Mouse (Mus musculus) midbrain, embryonic 13.5 days (tissue): ENCODE results near the gene Mcm7. TPM values are rescaled to one million over a fixed set of nuclear protein-coding genes. Genes with fewer than 3 reads are reported as not detected.

ENCODE experiments used
- ATAC-seq: fragments of 200-750 bp; cut with Nextera tagmentation; 2 replicates; pipeline ENCODE4 v1.8.0; 2017; ENCODE audit warnings: mild to moderate bottlenecking, moderate TSS enrichment, moderate library complexity
- H3K27ac ChIP-seq: fragments of 300-500 bp; sonication (generic); 2 replicates; pipeline ENCODE4 v1.5.1; 2015; ENCODE audit warnings: inconsistent platforms, mild to moderate bottlenecking, moderate library complexity
- H3K27me3 ChIP-seq: fragments of 300-500 bp; sonication (generic); 2 replicates; pipeline ENCODE4 v1.6.1; 2015; ENCODE audit warnings: mild to moderate bottlenecking, inconsistent platforms
- H3K36me3 ChIP-seq: fragments of 300-500 bp; sonication (generic); 2 replicates; pipeline ENCODE4 v1.6.1; 2015; ENCODE audit warnings: mild to moderate bottlenecking, inconsistent platforms
- H3K4me1 ChIP-seq: fragments of 300-500 bp; sonication (generic); replicated peaks from 2 replicates; pipeline ENCODE4 v1.6.1; 2015; ENCODE audit warnings: inconsistent platforms
- H3K4me2 ChIP-seq: fragments of 300-500 bp; sonication (generic); replicated peaks from 2 replicates; pipeline ENCODE4 v1.6.1; 2015; ENCODE audit warnings: moderate library complexity, mild to moderate bottlenecking, inconsistent platforms
- H3K4me3 ChIP-seq: fragments of 300-500 bp; sonication (generic); replicated peaks from 2 replicates; pipeline ENCODE4 v1.5.1; 2015; ENCODE audit warnings: mild to moderate bottlenecking, inconsistent platforms
- H3K9ac ChIP-seq: fragments of 300-500 bp; sonication (generic); replicated peaks from 2 replicates; pipeline ENCODE4 v1.6.1; 2015; ENCODE audit warnings: mild to moderate bottlenecking, inconsistent platforms
- H3K9me3 ChIP-seq: fragments of 300-500 bp; sonication (generic); 2 replicates; pipeline ENCODE4 v1.6.1; 2016; ENCODE audit warnings: mild to moderate bottlenecking, inconsistent platforms
- WGBS: fragments of 180-500 bp; shearing (Covaris S2); methylation state at CpG from one replicate; pipeline ENCODE4 v1.1.7; 2015; 5-methylcytosine and 5-hydroxymethylcytosine counted together
- polyA plus RNA-seq: library from polyadenylated mRNA; unstranded; fragments of >200 nt; fragmentation: Nextera tagmentation; extraction: Ambion mirVana; gene quantifications from 2 replicates; pipeline ENCODE4 v1.2.1, GENCODE M21; 2015

Gene Mcm7
- polyA plus RNA-seq, 1 experiment from 2014 or later: 162 TPM

DNA sequence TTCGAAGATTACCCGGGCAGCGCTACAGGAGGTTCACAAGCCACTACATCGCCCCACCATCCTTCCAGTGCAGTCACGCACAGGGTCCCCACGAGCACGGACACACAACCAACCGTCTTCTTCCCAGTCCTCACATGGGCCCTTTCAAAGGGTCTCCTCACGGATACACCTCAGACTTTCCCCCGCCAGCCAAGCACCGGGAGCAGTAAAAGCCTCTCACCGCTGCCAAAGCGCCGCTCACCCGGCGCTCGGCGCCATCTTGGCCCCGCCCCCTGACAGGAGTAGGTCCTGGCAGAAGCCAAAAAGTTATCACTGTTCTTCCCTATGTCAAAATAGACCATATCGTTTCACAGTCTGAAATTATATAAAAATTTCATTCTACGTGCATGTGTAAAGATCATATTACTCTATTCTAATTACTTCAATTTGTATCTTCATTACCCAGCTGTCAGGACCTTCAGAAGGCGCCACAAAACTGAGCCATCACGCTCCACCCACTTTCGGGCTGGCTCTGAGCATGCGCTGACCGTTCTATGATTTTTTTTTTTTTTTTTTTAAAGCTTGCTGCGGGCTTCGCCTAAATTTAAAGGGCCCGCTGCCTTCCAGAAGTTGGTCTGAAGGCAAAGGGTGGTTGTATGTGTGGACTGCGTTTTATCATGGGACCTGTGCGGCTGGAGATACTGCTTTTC is 14.9 kb upstream of the Mcm7 start, which contains the start of the genes Taf6 and Cnpy4:
Taf6 (minus strand) TSS at position 502 of the 689 bp plus-strand sequence.
Cnpy4 (plus strand) TSS at position 536 of the 689 bp plus-strand sequence.
- Histone ChIP-seq H3K9ac (peak within 1 kb of the TSS; percentile 88), H3K36me3 (peaks cover 49% of the 10 kb centered on the region), H3K4me1 (peaks cover 22% of the 10 kb centered on the region), H3K4me2 (peak within 1 kb of the TSS; percentile 72), H3K4me3 (peak within 1 kb of the TSS; percentile 84), H3K9me3 (no peaks in the 10 kb centered on the region), H3K27ac (peak within 1 kb of the TSS; percentile 83), H3K27me3 (no peaks in the 10 kb centered on the region)
- ATAC-seq: peak; percentile 81
- under 1% methylated on average over 31 of the region's 31 CpGs for WGBS

DNA sequence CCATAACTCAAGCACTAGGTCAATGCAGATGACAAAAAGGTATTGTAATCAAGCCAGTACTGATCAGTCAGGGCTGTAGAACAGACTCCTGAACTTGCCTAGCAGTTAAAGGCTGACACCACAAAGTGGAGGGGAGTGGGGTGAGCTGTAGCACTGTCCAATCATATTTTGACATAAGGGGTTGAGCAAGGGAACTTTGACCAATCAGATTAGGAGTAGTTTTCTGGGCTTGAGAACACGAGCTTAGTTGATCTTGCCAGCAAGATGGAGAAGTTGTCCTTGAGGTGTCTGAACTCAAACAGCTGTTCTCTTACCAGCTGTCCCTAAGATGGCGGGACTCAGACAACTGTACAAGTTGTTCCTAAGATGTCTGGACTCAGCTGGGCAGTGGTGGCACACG is 995 bp upstream of the Mcm7 start:
- Histone ChIP-seq H3K4me2 (peak overlapping the region; percentile 95), H3K9me3 (no peaks in the 10 kb centered on the region), H3K4me3 (peak overlapping the region; percentile 81; the same call in 1 of the 2 replicates), H3K4me1 (peaks cover 44% of the 10 kb centered on the region), H3K27me3 (no peaks in the 10 kb centered on the region), H3K27ac (no peak overlapping the region), H3K36me3 (peaks cover 59% of the 10 kb centered on the region), H3K9ac (no peak overlapping the region)
- 86% methylated on average over 3 of the region's 3 CpGs for WGBS
- no peak for ATAC-seq

DNA sequence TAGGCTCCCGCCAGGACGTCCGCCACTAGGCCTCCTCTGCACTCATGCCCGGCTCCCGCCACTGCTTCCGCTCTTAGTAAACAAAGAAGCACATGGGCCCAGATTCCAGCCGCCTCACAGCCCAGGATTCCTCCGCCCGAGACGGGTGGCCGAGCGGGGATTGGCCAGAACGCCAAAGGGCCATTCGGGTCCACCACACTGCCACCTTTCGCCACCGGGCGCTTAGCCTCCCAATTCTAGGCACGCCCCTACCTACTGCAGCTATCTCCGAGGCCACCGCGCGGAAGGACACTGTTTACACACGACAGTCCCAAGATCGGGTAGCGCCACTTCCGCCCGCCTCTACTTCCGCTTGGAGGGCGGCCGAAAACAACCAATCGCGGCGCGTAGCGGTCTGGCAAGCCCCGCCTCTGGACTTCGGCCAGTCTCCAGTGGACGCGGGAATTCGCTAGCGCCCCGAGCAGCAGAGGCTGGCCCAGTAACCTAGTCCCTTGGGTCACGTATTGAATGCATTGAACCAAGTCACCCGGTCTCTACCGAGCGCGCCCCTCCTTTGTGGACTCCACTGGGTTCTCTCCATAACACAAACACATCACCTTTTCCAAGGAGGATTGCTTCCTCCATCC is 1.2 kb downstream of the Mcm7 start:
- Histone ChIP-seq H3K36me3 (peaks cover 61% of the 10 kb centered on the region), H3K27ac (peak overlapping the region; percentile 82), H3K27me3 (no peaks in the 10 kb centered on the region), H3K9me3 (no peaks in the 10 kb centered on the region), H3K4me3 (peak overlapping the region; percentile 81), H3K4me2 (peak overlapping the region; percentile 95), H3K9ac (peak overlapping the region; percentile 75), H3K4me1 (peaks cover 44% of the 10 kb centered on the region)
- WGBS: under 1% methylated on average over 47 of the region's 47 CpGs
- ATAC-seq: peak; percentile 89

DNA sequence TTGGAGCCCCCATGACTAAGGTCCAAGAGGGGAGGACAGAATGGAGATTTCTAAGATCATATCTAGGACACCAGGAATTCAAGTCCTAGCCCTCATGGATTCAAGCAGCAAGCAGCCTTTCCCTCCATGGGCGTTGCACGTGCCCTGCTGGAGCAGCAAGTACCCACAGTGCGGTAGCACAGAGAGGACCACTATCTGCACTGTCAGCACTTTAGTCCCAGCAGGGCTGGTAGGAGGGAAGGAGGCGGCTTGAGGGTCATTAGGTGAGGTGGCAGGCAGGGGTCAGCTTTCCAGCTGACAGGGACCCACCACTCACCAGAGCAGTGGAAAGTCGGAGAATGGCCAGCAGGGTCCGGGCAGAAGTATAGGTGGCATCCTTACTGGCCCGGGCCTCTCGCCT is 6.6 kb downstream of the Mcm7 start:
- Histone ChIP-seq H3K4me1 (peaks cover 30% of the 10 kb centered on the region), H3K27ac (no peak overlapping the region), H3K9me3 (no peaks in the 10 kb centered on the region), H3K9ac (no peak overlapping the region), H3K4me2 (no peak overlapping the region), H3K27me3 (no peaks in the 10 kb centered on the region), H3K36me3 (peaks cover 72% of the 10 kb centered on the region), H3K4me3 (no peak overlapping the region)
- WGBS: 83% methylated on average over 8 of the region's 8 CpGs
- no peak for ATAC-seq

DNA sequence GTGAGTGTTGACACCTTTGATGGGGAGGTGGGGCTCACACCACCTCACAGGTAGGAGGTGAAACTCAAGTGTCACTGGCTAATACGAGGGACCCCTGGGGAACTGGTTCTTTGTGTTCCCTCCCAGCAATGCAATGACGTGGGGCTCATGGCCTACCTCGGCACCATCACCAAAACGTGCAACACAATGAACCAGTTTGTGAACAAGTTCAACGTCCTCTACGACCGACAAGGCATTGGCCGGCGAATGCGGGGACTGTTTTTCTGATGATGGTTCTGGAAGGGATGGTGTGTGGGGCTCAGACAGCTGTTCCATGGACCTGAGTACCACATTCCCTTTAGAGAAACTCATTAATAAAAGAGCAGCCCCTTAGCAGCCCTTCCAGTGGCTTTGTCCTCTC is 8.6 kb downstream of the Mcm7 start:
- Histone ChIP-seq H3K4me2 (no peak overlapping the region), H3K27ac (no peak overlapping the region), H3K4me1 (peaks cover 19% of the 10 kb centered on the region), H3K9ac (no peak overlapping the region), H3K9me3 (no peaks in the 10 kb centered on the region), H3K36me3 (peaks cover 60% of the 10 kb centered on the region), H3K27me3 (no peaks in the 10 kb centered on the region), H3K4me3 (no peak overlapping the region)
- no peak for ATAC-seq
- 66% methylated on average over 10 of the region's 10 CpGs for WGBS

DNA sequence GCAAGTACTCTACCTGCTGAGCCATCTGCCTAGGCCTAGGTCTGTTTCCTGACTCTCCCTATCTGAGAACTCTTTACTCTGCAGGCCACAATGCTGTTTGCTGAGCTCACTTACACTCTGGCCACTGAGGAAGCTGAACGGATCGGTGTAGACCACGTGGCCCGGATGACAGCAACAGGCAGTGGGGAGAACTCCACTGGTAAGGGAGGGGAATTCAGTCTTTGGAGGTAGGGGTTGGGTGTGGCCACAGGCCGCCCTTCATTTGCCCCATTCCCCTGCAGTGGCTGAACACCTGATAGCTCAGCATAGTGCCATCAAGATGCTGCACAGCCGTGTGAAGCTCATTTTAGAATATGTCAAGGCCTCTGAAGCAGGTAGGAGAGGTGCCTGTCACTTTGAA is 9.2 kb downstream of the Mcm7 start:
- H3K9me3 ChIP-seq: no peaks in the 10 kb centered on the region
- H3K27ac ChIP-seq: no peak overlapping the region
- ATAC-seq: no peak
- H3K9ac ChIP-seq: no peak overlapping the region
- 79% methylated on average over 6 of the region's 6 CpGs for WGBS
- no peak overlapping the region; the same call in 1 of the 2 replicates for H3K4me3 ChIP-seq
- peaks cover 55% of the 10 kb centered on the region for H3K36me3 ChIP-seq
- no peak overlapping the region for H3K4me2 ChIP-seq
- peaks cover 18% of the 10 kb centered on the region for H3K4me1 ChIP-seq
- no peaks in the 10 kb centered on the region for H3K27me3 ChIP-seq

DNA sequence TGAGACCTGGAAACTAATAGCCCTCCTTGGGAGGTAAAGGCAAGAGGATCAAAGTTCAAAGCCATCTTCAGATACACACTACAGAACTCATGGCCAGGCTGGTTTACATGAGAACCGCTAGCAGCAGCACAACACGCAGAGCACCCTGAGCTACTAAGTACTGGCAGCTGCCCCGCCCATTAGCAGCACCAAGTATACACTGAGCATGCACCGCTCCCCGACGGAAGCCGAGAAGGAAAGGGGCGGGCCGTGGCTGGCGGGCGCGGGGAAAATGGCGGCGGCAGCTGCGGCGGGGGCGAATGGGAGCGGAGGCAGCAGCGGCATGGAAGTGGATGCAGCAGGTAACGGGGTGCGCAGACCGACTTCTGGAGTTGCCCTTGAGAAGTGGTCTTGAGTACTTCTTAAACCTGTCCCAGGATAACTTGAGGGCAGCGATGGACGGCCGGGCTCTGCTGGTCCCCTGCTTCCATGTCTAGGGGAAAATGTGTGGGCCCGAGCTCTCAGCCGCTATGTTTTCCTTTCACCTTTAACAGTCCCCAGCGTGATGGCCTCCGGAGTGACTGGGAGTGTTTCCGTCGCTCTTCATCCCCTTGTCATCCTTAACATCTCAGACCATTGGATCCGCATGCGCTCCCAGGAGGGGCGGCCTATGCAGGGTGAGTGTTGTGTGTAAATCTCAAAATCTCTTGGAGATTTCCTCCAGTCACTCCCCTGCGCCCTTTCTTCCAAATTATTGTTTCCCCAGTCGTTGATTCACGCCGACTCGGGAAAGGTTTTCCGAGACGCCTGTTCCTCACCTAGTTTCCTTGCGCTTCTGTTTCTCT is 11.2 kb downstream of the Mcm7 start, which contains the start of gene Cops6:
Cops6 (plus strand) TSS at position 230 of the 824 bp plus-strand sequence.
- Histone ChIP-seq H3K4me3 (peak within 1 kb of the TSS; percentile 76), H3K9ac (peak within 1 kb of the TSS; percentile 85), H3K27ac (peak within 1 kb of the TSS; percentile 72), H3K27me3 (no peaks in the 10 kb centered on the region), H3K4me1 (peaks cover 18% of the 10 kb centered on the region), H3K36me3 (peaks cover 35% of the 10 kb centered on the region), H3K4me2 (peak within 1 kb of the TSS; percentile 74), H3K9me3 (no peaks in the 10 kb centered on the region)
- 1% methylated on average over 42 of the region's 42 CpGs for WGBS
- ATAC-seq: peak; percentile 98

DNA sequence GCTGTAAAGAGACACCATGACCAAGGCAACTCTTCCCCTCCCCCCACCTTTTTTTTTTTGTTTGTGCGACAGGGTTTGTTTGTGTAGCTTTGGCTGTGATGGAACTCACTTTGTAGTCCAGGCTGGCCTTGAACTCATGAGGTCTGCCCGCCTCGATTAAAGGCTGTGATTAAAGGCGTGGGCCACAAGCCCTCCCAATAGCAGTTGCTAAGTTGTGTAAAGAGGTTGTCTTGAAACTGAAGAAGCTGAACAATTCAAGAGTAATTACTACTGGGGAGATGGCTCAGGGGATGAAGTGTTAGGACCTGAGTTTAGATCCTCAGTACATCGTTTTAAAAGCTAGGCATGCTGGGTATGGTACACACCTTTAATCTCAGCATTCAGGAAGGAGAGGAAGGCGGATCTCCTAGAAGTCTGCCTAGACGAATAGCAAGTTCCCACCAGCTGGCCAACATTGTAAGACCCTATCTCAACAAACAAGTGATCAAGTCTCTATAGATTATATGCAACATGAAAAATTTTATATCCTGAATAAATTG is 11.9 kb downstream of the Mcm7 start:
- peaks cover 27% of the 10 kb centered on the region for H3K36me3 ChIP-seq
- peak; percentile 1; the same call in 1 of the 2 replicates for ATAC-seq
- peaks cover 18% of the 10 kb centered on the region for H3K4me1 ChIP-seq
- peak overlapping the region; percentile 85 for H3K9ac ChIP-seq
- H3K9me3 ChIP-seq: no peaks in the 10 kb centered on the region
- H3K27me3 ChIP-seq: no peaks in the 10 kb centered on the region
- peak overlapping the region; percentile 76 for H3K4me3 ChIP-seq
- peak overlapping the region; percentile 72; the same call in 1 of the 2 replicates for H3K27ac ChIP-seq
- H3K4me2 ChIP-seq: peak overlapping the region; percentile 74
- 68% methylated on average over 7 of the region's 7 CpGs for WGBS

DNA sequence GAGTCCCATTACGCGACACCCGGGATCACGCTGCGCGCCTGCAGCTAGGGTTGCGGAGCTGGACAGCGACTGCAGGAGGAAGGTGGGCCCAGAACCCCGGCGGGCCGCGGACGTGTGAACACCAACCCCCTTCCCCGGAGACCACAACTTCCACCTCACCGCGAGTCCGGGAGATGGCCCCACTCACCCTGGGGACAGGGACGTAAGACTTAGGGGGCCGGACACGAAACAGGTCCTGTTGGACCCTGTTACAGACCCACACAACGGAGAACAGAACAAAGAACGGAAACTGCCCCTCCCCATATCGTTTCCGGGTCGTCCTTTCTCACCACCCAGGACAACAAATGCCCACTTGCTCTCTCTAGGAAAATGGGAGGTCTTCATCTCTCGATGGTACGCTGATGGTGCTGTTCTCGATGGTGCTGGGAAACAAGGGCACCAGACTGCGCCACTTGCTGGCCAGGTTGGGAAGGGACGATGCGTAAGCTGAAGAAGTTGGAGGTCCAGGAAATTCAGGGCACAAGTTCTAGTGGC is 16.7 kb downstream of the Mcm7 start, which contains the start of gene Zfp113:
Zfp113 (minus strand) TSS at position 302 of the 534 bp plus-strand sequence.
- no peaks in the 10 kb centered on the region for H3K27me3 ChIP-seq
- peaks cover 21% of the 10 kb centered on the region for H3K4me1 ChIP-seq
- peak within 1 kb of the TSS; percentile 96 for H3K9ac ChIP-seq
- H3K4me3 ChIP-seq: peak within 1 kb of the TSS; percentile 85
- peak within 1 kb of the TSS; percentile 98 for H3K27ac ChIP-seq
- under 1% methylated on average over 31 of the region's 31 CpGs for WGBS
- H3K36me3 ChIP-seq: peaks cover 24% of the 10 kb centered on the region
- H3K9me3 ChIP-seq: no peaks in the 10 kb centered on the region
- ATAC-seq: peak; percentile 98
- H3K4me2 ChIP-seq: peak within 1 kb of the TSS; percentile 84

DNA sequence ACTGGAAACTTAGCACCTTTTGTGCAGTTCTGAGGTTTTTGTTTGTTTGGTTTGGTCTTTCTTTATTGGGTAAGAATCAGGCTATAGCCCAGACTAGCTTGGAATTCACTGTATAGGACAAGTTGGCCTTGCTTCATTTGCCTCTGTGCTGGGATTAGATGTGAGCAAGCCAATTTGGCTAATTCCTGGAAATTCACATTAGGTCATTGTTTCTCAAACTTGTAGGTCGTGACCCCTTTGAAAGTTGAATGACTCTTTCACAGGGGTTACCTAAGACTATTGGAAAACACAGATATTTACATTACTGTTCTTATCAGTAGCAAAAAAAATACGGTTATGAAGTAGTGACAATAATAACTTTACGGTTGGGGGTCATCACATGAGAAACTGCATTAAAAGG is 17.8 kb downstream of the Mcm7 start:
- Histone ChIP-seq H3K4me3 (peak overlapping the region; percentile 85), H3K9me3 (no peaks in the 10 kb centered on the region), H3K9ac (peak overlapping the region; percentile 96), H3K4me2 (peak overlapping the region; percentile 84), H3K27ac (peak overlapping the region; percentile 98; the same call in 1 of the 2 replicates), H3K36me3 (peaks cover 28% of the 10 kb centered on the region), H3K4me1 (peaks cover 17% of the 10 kb centered on the region), H3K27me3 (no peaks in the 10 kb centered on the region)
- ATAC-seq: no peak
- 93% methylated on average over 3 of the region's 3 CpGs for WGBS

DNA sequence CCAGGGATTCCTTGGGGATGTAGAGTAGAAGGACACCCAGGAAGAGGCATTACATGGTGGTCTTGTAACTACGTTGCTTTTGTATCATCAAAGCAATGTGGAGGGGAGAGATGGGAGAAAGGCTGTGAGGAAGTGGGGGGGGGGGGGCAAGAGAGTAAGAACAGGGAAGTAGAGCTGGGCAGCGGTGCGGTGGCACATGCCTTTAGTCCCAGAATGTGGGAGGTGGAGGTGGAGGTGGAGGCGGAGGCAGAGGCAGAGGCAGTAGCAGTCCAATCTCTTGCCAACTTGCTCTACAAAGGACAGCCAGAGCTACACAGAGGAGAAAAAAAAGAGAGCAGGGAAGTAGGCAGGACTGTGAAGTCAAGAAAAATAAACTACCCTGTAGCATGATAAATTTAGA is 33.6 kb downstream of the Mcm7 start:
- 79% methylated on average over 4 of the region's 4 CpGs for WGBS
- Histone ChIP-seq H3K36me3 (peaks cover 46% of the 10 kb centered on the region), H3K4me1 (no peaks in the 10 kb centered on the region)

More for the DNA sequence above, 33.6 kb downstream of the Mcm7 start:
- ATAC-seq: no peak
- Histone ChIP-seq H3K9ac (no peak overlapping the region), H3K27ac (no peak overlapping the region), H3K4me3 (no peak overlapping the region), H3K9me3 (no peaks in the 10 kb centered on the region), H3K4me2 (no peak overlapping the region), H3K27me3 (no peaks in the 10 kb centered on the region)
